Comparison of ENCODE assay signal across 39 mouse cellular contexts in genomic region chr4:71808271-71808670, GRCm38 (mm10). TPM values are rescaled to one million over a fixed set of nuclear protein-coding genes. Genes with fewer than 3 reads are reported as not detected.
DNase-seq lines count a peak whose midpoint lies in the region; ATAC-seq and TF ChIP-seq lines count a peak whose summit lies in the region.
"Had no signal": no experiment of that assay in that cellular context is flagged by ENCODE, and none has a peak within 500 bp of the region (broad histone marks: within the 10 kb centered on the region; RNA-seq: fewer than 3 reads in every experiment).

No protein-coding gene starts in this region.

- no peaks in the 10 kb centered on the region for H3K27me3 ChIP-seq in forebrain, embryonic 15.5 days
- no peaks in the 10 kb centered on the region for H3K27me3 ChIP-seq in forebrain, embryonic 10.5 days (ENCODE audit: poor library complexity, severe bottlenecking)
- no peaks in the 10 kb centered on the region for H3K27me3 ChIP-seq in midbrain, embryonic 14.5 days (ENCODE audit: control insufficient read depth, insufficient read depth, low read length)
- no peaks in the 10 kb centered on the region for H3K27me3 ChIP-seq in midbrain, embryonic 11.5 days (ENCODE audit: control insufficient read depth, insufficient read depth, low read length)
- no peaks in the 10 kb centered on the region for H3K27me3 ChIP-seq in forebrain, postnatal 0 days (ENCODE audit: insufficient read depth, low read length)
- H3K27me3 ChIP-seq: embryonic facial prominence, embryonic 15.5 days; heart, embryonic 15.5 days; hindbrain, embryonic 13.5 days; kidney, embryonic 15.5 days; limb, embryonic 13.5 days; liver, embryonic 12.5 days; megakaryocyte, embryonic 14.5 days; Patski had no signal

- peak; percentile 48 for ATAC-seq in forebrain, embryonic 15.5 days (replicated peaks)
- no peak for ATAC-seq in midbrain, embryonic 14.5 days (ENCODE audit: low FRiP score, low TSS enrichment)
- no peak for ATAC-seq in midbrain, embryonic 11.5 days (ENCODE audit: low FRiP score)
- ATAC-seq in forebrain, postnatal 0 days, result peak; percentile 74
- ATAC-seq: liver, embryonic 12.5 days; lung, postnatal 0 days; Patski had no signal

- WGBS in forebrain, embryonic 15.5 days, result 14% methylated on average over 2 of the region's 2 CpGs
- 49% methylated on average over 2 of the region's 2 CpGs for WGBS in forebrain, embryonic 10.5 days
- 41% methylated on average over 2 of the region's 2 CpGs for WGBS in midbrain, embryonic 14.5 days
- WGBS in midbrain, embryonic 11.5 days, result 57% methylated on average over 2 of the region's 2 CpGs
- WGBS in forebrain, postnatal 0 days, result 15% methylated on average over 2 of the region's 2 CpGs

- peaks cover 12% of the 10 kb centered on the region for H3K4me1 ChIP-seq in forebrain, embryonic 15.5 days
- peaks cover 15% of the 10 kb centered on the region; the same call in 1 of the 2 replicates for H3K4me1 ChIP-seq in forebrain, embryonic 10.5 days
- H3K4me1 ChIP-seq in midbrain, embryonic 14.5 days (ENCODE audit: control insufficient read depth, insufficient read depth, low read length), result no peaks in the 10 kb centered on the region
- no peaks in the 10 kb centered on the region for H3K4me1 ChIP-seq in midbrain, embryonic 11.5 days (ENCODE audit: control insufficient read depth, insufficient read depth, low read length)
- no peaks in the 10 kb centered on the region for H3K4me1 ChIP-seq in forebrain, postnatal 0 days (ENCODE audit: insufficient read depth)
- H3K4me1 ChIP-seq: embryonic facial prominence, embryonic 10.5 days; embryonic facial prominence, embryonic 15.5 days; heart, embryonic 10.5 days; heart, embryonic 15.5 days; kidney, embryonic 15.5 days; limb, embryonic 13.5 days; liver, embryonic 12.5 days; megakaryocyte, embryonic 14.5 days had no signal

- no peaks in the 10 kb centered on the region for H3K36me3 ChIP-seq in forebrain, embryonic 15.5 days
- H3K36me3 ChIP-seq in forebrain, embryonic 10.5 days (replicated peaks), result no peaks in the 10 kb centered on the region
- no peaks in the 10 kb centered on the region for H3K36me3 ChIP-seq in midbrain, embryonic 14.5 days (ENCODE audit: control insufficient read depth, insufficient read depth, low read length)
- H3K36me3 ChIP-seq in midbrain, embryonic 11.5 days (ENCODE audit: control insufficient read depth, insufficient read depth, low read length), result no peaks in the 10 kb centered on the region
- no peaks in the 10 kb centered on the region for H3K36me3 ChIP-seq in forebrain, postnatal 0 days (ENCODE audit: insufficient read depth)
- H3K36me3 ChIP-seq: embryonic facial prominence, embryonic 10.5 days; embryonic facial prominence, embryonic 15.5 days; heart, embryonic 10.5 days; heart, embryonic 15.5 days; hindbrain, embryonic 13.5 days; kidney, embryonic 15.5 days; limb, embryonic 13.5 days; liver, embryonic 12.5 days had no signal

- H3K9ac ChIP-seq in forebrain, embryonic 15.5 days (replicated peaks), result no peak overlapping the region
- H3K9ac ChIP-seq in midbrain, embryonic 14.5 days (replicated peaks; ENCODE audit: low read length), result no peak overlapping the region
- no peak overlapping the region for H3K9ac ChIP-seq in midbrain, embryonic 11.5 days (ENCODE audit: low read length)
- H3K9ac ChIP-seq in forebrain, postnatal 0 days, result no peak overlapping the region
- H3K9ac ChIP-seq: embryonic facial prominence, embryonic 15.5 days; heart, embryonic 15.5 days; hindbrain, embryonic 13.5 days; kidney, embryonic 15.5 days; limb, embryonic 13.5 days; liver, embryonic 12.5 days had no signal

- H3K27ac ChIP-seq in forebrain, embryonic 15.5 days (replicated peaks), result no peak overlapping the region
- H3K27ac ChIP-seq in forebrain, embryonic 10.5 days, result no peak overlapping the region
- no peak overlapping the region for H3K27ac ChIP-seq in midbrain, embryonic 14.5 days (replicated peaks; ENCODE audit: low read depth, low read length)
- H3K27ac ChIP-seq in midbrain, embryonic 11.5 days (ENCODE audit: low read depth, low read length), result no peak overlapping the region
- no peak overlapping the region for H3K27ac ChIP-seq in forebrain, postnatal 0 days (ENCODE audit: low read depth, low read length)
- H3K27ac ChIP-seq: embryonic facial prominence, embryonic 10.5 days; embryonic facial prominence, embryonic 15.5 days; heart, embryonic 10.5 days; heart, embryonic 15.5 days; hindbrain, embryonic 13.5 days; kidney, embryonic 15.5 days; left cerebral cortex, adult 2 months; limb, embryonic 13.5 days; liver, embryonic 12.5 days had no signal

- no peak for DNase-seq in forebrain, embryonic 10.5 days (ENCODE audit: extremely low spot score, low spot score)
- peak; percentile 30 for DNase-seq in midbrain, embryonic 14.5 days
- DNase-seq in midbrain, embryonic 11.5 days (ENCODE audit: low spot score, missing footprints), result no peak
- peak; percentile 61 for DNase-seq in brain, adult 2 months (ENCODE audit: low read depth, low spot score)
- peak; percentile 21 for DNase-seq in forebrain, postnatal 0 days
- DNase-seq in spleen, adult 12 weeks (ENCODE audit: low spot score), result no peak
- DNase-seq: adrenal gland, postnatal 10 days; cerebellum, adult 2 months; cerebellum, postnatal 25 days; gastrocnemius, postnatal 25 days; heart, adult 11 months; heart, postnatal 36 days; kidney, adult 18-20 months; kidney, postnatal 25 days; lung, adult 18-20 months; lung, postnatal 4 days; right cerebral cortex, postnatal 4 days; thymus, postnatal 4 days had no signal

- H3K4me3 ChIP-seq in forebrain, embryonic 15.5 days, result no peak overlapping the region
- no peak overlapping the region for H3K4me3 ChIP-seq in forebrain, embryonic 10.5 days
- no peak overlapping the region for H3K4me3 ChIP-seq in midbrain, embryonic 14.5 days (replicated peaks; ENCODE audit: low read depth, low read length)
- H3K4me3 ChIP-seq in midbrain, embryonic 11.5 days (ENCODE audit: low read depth, low read length), result no peak overlapping the region
- no peak overlapping the region for H3K4me3 ChIP-seq in forebrain, postnatal 0 days (ENCODE audit: low read depth, low read length)
- H3K4me3 ChIP-seq: embryonic facial prominence, embryonic 10.5 days; embryonic facial prominence, embryonic 15.5 days; heart, embryonic 10.5 days; heart, embryonic 15.5 days; hindbrain, embryonic 13.5 days; kidney, embryonic 15.5 days; left cerebral cortex, adult 2 months; limb, embryonic 13.5 days; liver, embryonic 12.5 days; megakaryocyte, embryonic 14.5 days had no signal

- TF ChIP-seq CTCF in forebrain, postnatal 0 days (IDR thresholded peaks at IDR 0.05; ENCODE audit: low read depth), result no peak

- H3K4me2 ChIP-seq in forebrain, embryonic 15.5 days (replicated peaks), result no peak overlapping the region
- H3K4me2 ChIP-seq in midbrain, embryonic 14.5 days (ENCODE audit: low read length), result no peak overlapping the region
- no peak overlapping the region for H3K4me2 ChIP-seq in midbrain, embryonic 11.5 days
- H3K4me2 ChIP-seq in forebrain, postnatal 0 days (ENCODE audit: low read depth), result no peak overlapping the region
- H3K4me2 ChIP-seq: embryonic facial prominence, embryonic 15.5 days; heart, embryonic 15.5 days; hindbrain, embryonic 13.5 days; kidney, embryonic 15.5 days; limb, embryonic 13.5 days; liver, embryonic 12.5 days had no signal

- no peaks in the 10 kb centered on the region for H3K9me3 ChIP-seq in forebrain, embryonic 15.5 days
- H3K9me3 ChIP-seq in forebrain, embryonic 10.5 days, result no peaks in the 10 kb centered on the region
- no peaks in the 10 kb centered on the region for H3K9me3 ChIP-seq in midbrain, embryonic 14.5 days (ENCODE audit: control insufficient read depth, low read length)
- no peaks in the 10 kb centered on the region for H3K9me3 ChIP-seq in midbrain, embryonic 11.5 days (ENCODE audit: control insufficient read depth, low read length)
- H3K9me3 ChIP-seq in forebrain, postnatal 0 days (ENCODE audit: low read length), result no peaks in the 10 kb centered on the region
- H3K9me3 ChIP-seq: embryonic facial prominence, embryonic 10.5 days; embryonic facial prominence, embryonic 15.5 days; heart, embryonic 10.5 days; heart, embryonic 15.5 days; hindbrain, embryonic 13.5 days; kidney, embryonic 15.5 days; limb, embryonic 13.5 days; liver, embryonic 12.5 days had no signal

RNA-seq across cellular contexts. Expression of gene Gm11232, which starts 50.5 kb away (rescaled TPM):
- polyA plus RNA-seq in forebrain, embryonic 15.5 days (2015; fragmentation: Nextera tagmentation; extraction: Ambion mirVana), result not detected in 2 replicates
- polyA plus RNA-seq in forebrain, embryonic 10.5 days (2016; fragmentation: Nextera tagmentation; extraction: Ambion mirVana), result 0.09 TPM in 1 of 2 replicates, not detected in the other
- not detected in 2 replicates for polyA plus RNA-seq in midbrain, embryonic 14.5 days (2014; fragmentation: Nextera tagmentation; extraction: Ambion mirVana)
- 0.10 TPM in 1 of 2 replicates, not detected in the other for polyA plus RNA-seq in midbrain, embryonic 11.5 days (2014; fragmentation: Nextera tagmentation; extraction: Ambion mirVana)
- total RNA-seq in forebrain, postnatal 0 days (2014; rRNA removed), result 6.7 TPM in 1 of 2 replicates, not detected in the other
- polyA plus RNA-seq in forebrain, postnatal 0 days (2015; fragmentation: Nextera tagmentation; extraction: Ambion mirVana), result not detected in 2 replicates
- total RNA-seq: adrenal gland, postnatal 10 days; gastrocnemius, adult 18-20 months; gastrocnemius, postnatal 25 days; heart, postnatal 36 days; layer of hippocampus, adult 18-20 months; layer of hippocampus, postnatal 10 days; left cerebral cortex, adult 2 months; left cerebral cortex, postnatal 25 days; MEL had no signal
- polyA plus RNA-seq: cerebellum, adult 2 months; embryonic facial prominence, embryonic 15.5 days; frontal cortex, adult 2 months; heart, embryonic 15.5 days; hindbrain, embryonic 13.5 days; limb, embryonic 13.5 days; liver, embryonic 12.5 days; lung, postnatal 0 days; neural tube, embryonic 14.5 days; Patski; testis, adult 2 months had no signal

Comparison
In these comparisons a context has a peak if more than half of its experiments do, and no peak if none do; other contexts are left out.
1. DNase-seq: peak in midbrain, embryonic 14.5 days (single experiment), brain, adult 2 months (single experiment) and forebrain, postnatal 0 days (single experiment); none in forebrain, embryonic 10.5 days (single experiment), midbrain, embryonic 11.5 days (single experiment) and spleen, adult 12 weeks (single experiment).
2. ATAC-seq: peak in forebrain, embryonic 15.5 days (single experiment) and forebrain, postnatal 0 days (single experiment); none in midbrain, embryonic 14.5 days (single experiment) and midbrain, embryonic 11.5 days (single experiment).